Mouse (Mus musculus): Measurements from ENCODE around the gene Dlst. TPM values are rescaled to one million over a fixed set of nuclear protein-coding genes. Genes with fewer than 3 reads are reported as not detected.
A peak's percentile ranks its signal among the peaks of the same experiment; 100 is the strongest.
"Not testable (repeated sequence)": the region's sequence is repeated elsewhere in the genome, so short reads cannot be mapped to it uniquely, and the experiment has no call there.

The Dlst gene
- total RNA-seq, 2 experiments from 2014 or later, result 68.1 to 166 TPM

DNA sequence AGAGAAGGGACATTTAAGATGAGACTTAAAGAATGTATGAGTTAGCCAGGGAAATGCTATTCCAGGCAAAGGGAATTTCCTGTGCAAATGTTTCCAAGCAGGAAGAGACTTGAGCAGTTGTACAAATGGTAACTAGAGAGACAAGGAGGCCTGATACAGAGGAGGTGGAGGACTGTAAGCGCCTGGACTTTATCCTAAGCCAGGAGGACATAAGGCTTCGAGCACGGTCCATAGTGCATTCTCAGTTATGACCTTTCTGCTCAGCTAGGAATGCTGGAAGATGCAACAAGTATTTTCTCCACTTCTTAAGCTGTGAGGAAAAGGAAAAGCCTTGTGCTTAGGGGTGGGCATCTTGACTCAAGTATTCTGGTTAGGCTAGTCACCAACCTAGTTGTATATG lies 2.7 kb downstream of the Dlst start:
- ATAC-seq (ENCODE audit: poor library complexity, severe bottlenecking), result no peak

- no peak for ATAC-seq (ENCODE audit: poor library complexity, severe bottlenecking)
Measured at GRCm38 (mm10) chr12:85113917-85114316, 3.3 kb downstream of the Dlst start.

GRCm38 (mm10) chr12:85115678-85116077 lies 5.0 kb downstream of the Dlst start:
- no peak for ATAC-seq (ENCODE audit: poor library complexity, severe bottlenecking)

- no peak for ATAC-seq (ENCODE audit: poor library complexity, severe bottlenecking)
Measured at GRCm38 (mm10) chr12:85121806-85122459, 11.3 kb downstream of the Dlst start.

DNA sequence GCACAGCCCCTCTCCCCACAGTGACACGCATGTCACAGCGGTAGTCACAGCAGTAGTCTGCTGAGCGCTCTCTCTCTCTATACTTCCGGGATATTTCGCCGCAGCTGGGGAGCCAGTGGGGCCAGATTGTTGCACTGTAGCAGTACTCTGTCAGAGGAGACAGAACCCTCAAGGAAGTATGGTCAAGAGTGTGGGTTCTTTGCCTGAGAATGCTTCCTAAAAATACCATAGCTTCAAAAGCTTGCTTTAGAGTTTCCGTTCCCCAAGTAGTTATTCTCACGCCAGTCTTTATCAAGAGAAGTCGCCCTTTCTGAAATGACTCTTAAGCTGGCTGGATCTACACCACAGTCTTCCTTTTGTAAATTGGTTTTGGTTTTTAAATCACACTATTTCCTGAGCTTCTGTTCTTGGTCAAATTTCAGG lies 12.5 kb downstream of the Dlst start:
- ATAC-seq (ENCODE audit: poor library complexity, severe bottlenecking), result peak; percentile 85

DNA sequence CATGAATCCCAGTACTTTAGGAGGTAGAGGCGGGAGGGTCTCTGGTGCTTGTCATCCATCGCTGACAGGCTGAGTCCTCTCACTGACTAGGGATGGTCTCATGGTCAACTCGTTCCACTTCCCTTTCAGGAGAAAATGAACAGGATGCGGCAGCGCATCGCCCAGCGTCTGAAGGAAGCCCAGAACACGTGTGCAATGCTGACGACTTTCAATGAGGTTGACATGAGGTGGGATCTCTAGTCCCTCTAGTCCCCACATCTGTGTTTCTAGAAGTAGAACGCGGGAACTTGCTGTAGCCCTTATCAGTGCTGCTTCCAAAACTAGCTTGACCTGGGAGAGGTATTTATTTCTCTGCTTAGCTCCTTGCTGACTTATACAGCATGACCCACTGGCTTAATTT lies 13.0 kb downstream of the Dlst start:
- peak; percentile 58 for ATAC-seq (ENCODE audit: poor library complexity, severe bottlenecking)

DNA sequence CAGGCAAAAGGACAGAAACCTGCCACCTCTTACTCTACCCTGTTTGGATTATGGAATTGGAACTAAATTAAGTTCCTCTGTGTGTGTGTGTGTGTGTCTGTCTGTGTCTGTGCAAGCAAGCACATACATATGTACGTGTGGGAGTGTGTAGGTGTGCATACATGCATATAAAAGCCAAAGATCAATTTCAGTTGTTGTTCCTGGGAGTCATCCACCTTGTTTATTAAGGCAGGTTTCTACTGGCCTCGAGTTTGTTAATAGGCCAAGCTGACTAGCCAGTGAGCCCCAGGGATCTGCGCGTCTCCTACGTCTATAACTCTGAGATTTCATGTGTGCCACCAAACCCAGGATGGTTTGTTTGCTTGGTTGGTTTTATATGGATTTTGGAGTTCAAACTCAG lies 14.1 kb downstream of the Dlst start:
- no peak for ATAC-seq (ENCODE audit: poor library complexity, severe bottlenecking)

- peak; percentile 29 for ATAC-seq (ENCODE audit: poor library complexity, severe bottlenecking)
Measured at GRCm38 (mm10) chr12:85126986-85127603, 16.5 kb downstream of the Dlst start.

- ATAC-seq (ENCODE audit: poor library complexity, severe bottlenecking), result peak; percentile 92
Measured at GRCm38 (mm10) chr12:85129426-85129978, 18.9 kb downstream of the Dlst start.

DNA sequence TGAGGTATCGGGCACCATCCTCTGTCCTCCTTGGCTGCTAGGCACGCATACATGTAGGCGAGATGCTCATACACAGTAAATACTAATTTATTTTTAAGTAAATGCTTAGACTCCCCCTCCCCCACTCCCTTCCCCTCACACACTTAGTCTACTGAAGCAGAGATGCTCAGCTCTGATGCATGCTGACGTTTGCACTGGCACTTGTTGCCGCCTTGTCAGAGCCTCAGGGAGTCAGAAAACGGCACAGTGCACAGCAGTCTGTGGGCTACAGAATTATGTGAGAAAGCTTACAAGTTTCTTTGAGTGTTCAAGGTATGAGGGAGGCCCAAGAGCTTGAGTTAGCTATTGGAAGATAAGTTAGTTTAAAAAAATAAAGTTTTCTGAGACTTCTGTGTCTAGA lies 20.7 kb downstream of the Dlst start:
- ATAC-seq (ENCODE audit: poor library complexity, severe bottlenecking), result no peak

DNA sequence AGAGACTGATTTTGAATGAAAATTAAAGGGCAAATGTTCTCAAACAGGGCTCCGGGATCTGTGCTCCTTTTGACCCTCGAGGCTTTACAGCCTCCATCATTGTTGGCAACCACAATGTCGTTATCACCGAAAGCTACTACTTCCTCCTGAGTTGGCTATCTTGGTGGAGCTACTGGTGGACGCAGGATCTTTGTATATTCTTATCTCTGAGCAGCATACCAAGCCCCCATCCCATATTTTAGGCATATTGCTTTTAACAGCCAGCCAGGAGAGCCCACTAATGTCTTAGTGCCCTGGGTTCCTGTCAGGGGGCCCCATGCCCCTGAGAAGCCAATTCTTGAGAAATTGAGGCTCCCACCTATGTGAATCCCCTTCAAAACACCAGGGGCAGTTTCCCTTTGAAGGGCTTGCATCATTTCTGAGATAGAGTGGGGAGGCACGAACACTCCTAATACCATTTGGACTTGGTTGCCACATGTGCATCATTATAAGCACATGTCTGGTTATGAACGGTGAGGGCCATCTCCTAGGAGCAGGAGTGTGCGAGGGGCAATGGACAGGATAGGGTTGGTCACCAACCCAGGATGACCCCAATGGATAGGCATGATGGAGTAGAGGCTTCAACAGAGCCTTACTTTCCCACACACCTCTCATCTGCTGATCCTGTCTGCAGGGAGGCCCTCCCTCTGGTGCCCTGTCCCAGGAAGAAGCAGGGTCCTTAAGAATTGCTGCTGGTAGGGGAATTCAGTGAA lies 23.6 kb downstream of the Dlst start:
- ATAC-seq (ENCODE audit: poor library complexity, severe bottlenecking), result no peak

DNA sequence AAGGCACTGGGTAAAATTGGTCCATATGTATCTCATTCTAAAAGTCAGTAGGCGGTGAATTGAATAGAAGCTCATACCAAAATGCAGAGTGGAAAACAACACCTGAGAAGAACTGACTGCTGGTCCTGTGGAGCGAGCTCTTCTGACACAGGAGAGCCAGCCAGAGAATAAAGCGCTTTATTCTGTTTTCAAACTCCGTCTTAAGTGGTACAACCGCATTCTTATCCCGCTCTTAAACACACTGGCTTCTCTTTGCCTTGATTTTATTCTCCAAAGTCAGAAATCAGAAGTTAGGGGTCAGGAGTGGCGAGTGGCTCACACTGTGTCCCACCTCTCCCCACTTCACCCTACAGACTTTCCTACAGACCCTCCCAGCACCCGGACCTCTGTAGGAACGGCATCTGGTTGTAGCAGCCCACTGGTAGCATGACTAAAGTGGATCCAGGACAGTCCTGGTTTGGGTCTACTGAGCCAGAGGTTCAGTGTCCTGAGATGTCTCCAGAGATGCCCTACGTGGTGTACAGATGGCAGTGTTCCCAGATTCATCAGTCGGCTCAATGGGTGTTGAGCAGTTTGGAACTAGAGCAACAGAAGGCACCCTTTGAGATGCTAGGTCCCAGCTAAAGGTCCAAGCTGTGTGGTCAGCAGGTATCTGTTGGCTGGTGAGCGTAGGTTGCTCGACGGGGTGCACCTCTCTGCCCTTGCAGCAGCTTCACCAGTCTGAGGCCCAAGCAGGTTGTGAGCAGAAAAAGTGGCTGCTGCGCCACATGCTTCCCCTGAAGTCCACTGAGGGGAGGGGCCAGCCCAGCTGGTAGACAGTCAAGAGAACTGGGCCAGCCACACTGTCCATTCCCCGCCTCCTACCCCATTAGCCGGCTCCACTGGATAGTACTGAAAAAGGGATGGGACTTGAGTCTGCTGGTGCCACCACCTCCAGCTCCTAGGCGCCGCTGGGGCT lies 25.2 kb downstream of the Dlst start:
- no peak for ATAC-seq (ENCODE audit: poor library complexity, severe bottlenecking)

GRCm38 (mm10) chr12:85136627-85137026 lies 26.0 kb downstream of the Dlst start:
- ATAC-seq (ENCODE audit: poor library complexity, severe bottlenecking), result no peak

DNA sequence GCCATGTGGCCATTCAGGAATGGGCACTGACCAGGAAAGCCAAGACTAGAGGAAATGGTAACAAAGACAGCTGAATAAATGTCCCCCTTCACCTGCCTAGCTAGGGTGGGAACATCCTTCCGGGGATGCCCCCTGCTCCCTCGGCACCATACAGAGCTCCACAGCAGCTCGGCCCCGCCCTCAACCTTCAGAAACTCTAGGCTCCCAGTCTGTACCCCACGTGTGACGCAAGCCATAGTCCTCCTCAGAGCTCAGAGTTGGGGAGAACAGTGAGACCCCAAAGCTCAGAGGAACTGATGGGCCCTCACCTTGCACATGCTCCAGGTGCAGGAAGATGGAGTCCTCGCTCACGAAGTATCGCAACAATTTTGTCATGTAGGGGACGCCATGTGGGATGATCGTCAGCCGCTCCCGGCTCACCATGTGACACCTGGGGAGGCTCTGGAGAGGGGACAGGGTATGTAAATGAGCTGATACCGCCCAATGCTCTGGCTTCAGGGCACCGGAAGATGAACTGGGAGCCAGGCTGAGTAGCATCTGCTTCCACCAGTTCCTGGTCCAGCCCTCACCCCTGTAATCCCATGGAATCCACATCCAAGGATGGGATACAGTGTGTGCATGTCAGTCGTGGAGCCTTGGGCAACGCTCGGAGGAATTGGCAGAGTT lies 29.5 kb downstream of the Dlst start:
- no peak for ATAC-seq (ENCODE audit: poor library complexity, severe bottlenecking)

DNA sequence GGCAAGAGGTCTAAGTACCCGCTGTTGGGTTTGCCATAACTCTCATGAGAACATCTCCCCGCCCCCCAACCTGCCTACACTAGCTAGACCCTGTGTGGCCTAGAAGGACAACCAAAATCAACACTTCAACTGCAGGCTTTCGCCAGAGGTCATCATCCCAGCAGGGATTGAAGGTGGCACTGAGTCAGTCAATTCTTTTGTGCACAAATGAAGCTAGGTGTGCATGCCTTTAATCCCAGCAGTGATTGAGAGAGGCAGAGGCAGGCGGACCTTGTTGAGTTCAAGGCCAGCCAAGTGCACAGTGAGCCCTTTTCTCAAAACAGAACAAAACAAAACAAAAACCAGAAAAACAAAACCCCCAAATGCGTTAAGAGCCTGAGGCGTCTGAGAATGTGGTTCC lies 30.5 kb downstream of the Dlst start:
- no peak for ATAC-seq (ENCODE audit: poor library complexity, severe bottlenecking)

DNA sequence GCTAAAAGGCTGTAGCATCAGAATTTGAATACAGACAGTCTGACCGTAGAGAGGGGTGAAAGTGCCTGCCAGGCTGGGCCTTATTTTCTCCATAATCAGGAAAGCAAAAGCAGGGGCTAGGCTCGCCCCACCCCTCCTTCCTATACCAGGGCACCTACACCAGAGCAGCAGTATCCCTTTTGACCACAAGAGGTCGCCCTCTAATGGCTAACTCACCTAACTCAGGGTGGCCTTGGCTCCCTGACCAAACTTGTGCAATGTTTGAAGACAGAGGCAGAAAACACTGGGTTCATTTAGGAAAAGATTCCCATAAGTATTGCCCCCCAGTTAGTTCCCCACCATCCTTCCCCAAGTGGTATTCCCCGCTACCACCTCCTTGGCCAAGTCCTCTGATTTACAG lies 32.2 kb downstream of the Dlst start:
- ATAC-seq (ENCODE audit: poor library complexity, severe bottlenecking), result peak; percentile 92

DNA sequence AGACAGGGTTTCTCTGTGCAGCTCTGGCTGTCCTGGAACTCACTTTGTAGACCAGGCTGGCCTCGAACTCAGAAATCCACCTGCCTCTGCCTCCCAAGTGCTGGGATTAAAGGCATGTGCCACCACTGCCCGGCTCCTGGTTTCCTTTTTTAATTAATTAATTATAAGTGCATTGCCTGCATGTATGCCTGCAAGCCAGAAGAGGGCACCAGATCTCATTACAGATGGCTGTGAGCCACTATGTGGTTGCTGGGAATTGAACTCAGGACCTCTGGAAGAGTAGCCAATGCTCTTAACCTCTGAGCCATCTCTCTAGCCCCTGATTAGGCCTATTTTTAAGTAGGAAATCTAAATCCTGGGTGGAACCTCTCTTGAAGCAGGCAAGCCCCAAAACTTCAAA lies 33.6 kb downstream of the Dlst start:
- ATAC-seq (ENCODE audit: poor library complexity, severe bottlenecking), result not testable (repeated sequence)

DNA sequence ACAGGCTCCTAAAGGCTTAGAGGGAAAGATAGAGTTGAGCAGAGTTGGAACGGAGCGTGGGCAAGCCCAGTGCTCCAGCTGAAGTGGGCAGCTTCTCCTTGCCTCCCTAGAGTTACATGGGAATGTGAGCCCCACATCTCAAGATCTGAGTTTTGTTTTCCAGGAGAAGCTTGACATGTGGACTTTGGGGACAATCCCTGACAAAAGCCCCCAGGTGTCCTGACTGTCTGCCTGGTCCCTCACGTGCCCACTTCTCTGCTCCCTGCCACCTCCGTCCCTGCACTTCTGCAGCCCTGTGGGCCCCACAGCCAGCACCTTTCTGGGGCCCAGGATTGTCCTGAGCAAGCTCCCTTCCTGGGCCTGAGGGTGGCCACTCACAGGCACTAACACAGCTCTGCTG lies 34.2 kb downstream of the Dlst start:
- no peak for ATAC-seq (ENCODE audit: poor library complexity, severe bottlenecking)

DNA sequence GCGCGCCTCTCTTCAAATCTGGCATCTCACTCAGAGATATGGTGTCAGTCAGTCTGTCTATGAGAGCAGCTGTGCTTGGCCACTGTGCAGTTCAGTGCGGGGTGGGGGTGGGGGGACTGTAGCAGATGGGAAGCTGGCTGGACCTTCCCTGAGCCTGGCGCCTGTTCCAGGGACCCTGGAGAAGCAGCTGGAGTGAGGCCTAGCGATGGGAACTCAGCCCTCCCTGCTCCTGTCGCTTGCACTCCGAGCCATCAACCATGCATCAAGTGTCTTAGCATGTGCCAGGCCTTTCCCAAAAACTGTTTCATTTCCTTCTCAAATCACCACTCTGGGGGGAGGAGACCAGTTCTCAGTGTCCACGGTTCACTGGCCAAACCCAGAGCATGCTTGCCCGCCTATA lies 35.0 kb downstream of the Dlst start:
- no peak for ATAC-seq (ENCODE audit: poor library complexity, severe bottlenecking)

GRCm38 (mm10) chr12:85146355-85146754 lies 35.7 kb downstream of the Dlst start:
- no peak for ATAC-seq (ENCODE audit: poor library complexity, severe bottlenecking)
